ENCODE assay signal across 9 mouse cellular contexts in the genomic region with DNA sequence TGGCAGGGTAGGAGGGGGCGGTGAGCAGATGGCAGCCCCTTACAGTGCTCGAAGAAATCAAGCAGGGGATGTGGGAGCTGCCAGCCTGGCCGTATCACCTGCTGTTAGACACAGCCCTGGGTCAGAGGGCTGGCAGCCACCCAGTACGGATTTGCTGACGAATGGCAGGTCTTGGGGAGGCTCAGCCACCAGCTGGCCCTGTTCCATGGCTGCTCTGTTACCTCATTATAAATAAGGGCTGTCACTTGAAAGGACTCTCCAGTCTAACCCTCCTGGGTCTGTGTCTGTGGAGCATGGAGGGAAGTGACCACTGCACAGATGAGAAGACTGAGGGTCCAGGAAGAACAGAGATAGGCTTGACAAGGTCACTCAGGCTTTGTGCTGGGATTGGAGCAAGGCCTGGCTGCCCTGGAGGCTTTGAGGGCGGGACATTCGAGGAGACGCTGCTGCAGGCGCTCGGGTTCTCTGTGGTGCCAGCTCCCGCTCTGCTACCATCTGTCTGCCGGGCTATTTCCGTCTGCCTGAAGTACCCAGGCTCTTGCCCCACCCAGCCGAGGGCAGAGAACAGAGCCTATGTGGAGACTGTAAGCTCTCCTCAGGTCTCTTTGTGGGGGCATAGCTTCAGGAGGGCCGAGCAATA.
DNase-seq lines count a peak whose midpoint lies in the region; ATAC-seq and TF ChIP-seq lines count a peak whose summit lies in the region.
"Had no signal": no experiment of that assay in that cellular context is flagged by ENCODE, and none has a peak within 500 bp of the region (broad histone marks: within the 10 kb centered on the region; RNA-seq: fewer than 3 reads in every experiment).

No protein-coding gene starts in this region.

- no peak overlapping the region for H3K4me3 ChIP-seq in kidney, embryonic 15.5 days (replicated peaks)
- H3K4me3 ChIP-seq in cerebellum, adult 2 months (replicated peaks; ENCODE audit: insufficient read depth, low read depth, low read length), result peak overlapping the region; percentile 16
- H3K4me3 ChIP-seq in hindbrain, embryonic 15.5 days, result no peak overlapping the region
- no peak overlapping the region for H3K4me3 ChIP-seq in thymus, adult 2 months (ENCODE audit: control insufficient read depth, insufficient read depth, low read length)
- H3K4me3 ChIP-seq: limb, embryonic 13.5 days had no signal

- TF ChIP-seq POLR2A in cerebellum, adult 2 months (IDR thresholded peaks at IDR 0.05; ENCODE audit: borderline replicate concordance, insufficient read depth, low read length), result no peak
- no peak for TF ChIP-seq POLR2A in thymus, adult 2 months (IDR thresholded peaks at IDR 0.05; ENCODE audit: control insufficient read depth, extremely low read depth, insufficient read depth, low read length, poor library complexity)

- H3K36me3 ChIP-seq in kidney, embryonic 15.5 days, result no peaks in the 10 kb centered on the region
- H3K36me3 ChIP-seq in hindbrain, embryonic 15.5 days, result no peaks in the 10 kb centered on the region
- H3K36me3 ChIP-seq in thymus, adult 2 months (ENCODE audit: control insufficient read depth, insufficient read depth, low read length), result no peaks in the 10 kb centered on the region
- H3K36me3 ChIP-seq: limb, embryonic 13.5 days had no signal

- H3K9ac ChIP-seq in kidney, embryonic 15.5 days, result no peak overlapping the region
- H3K9ac ChIP-seq in hindbrain, embryonic 15.5 days, result no peak overlapping the region
- H3K9ac ChIP-seq: limb, embryonic 13.5 days had no signal

- peak; percentile 73 for ATAC-seq in kidney, embryonic 15.5 days (replicated peaks; ENCODE audit: low FRiP score)
- ATAC-seq in hindbrain, embryonic 15.5 days (ENCODE audit: low FRiP score, low read depth), result peak; percentile 66

- no peaks in the 10 kb centered on the region for H3K27me3 ChIP-seq in kidney, embryonic 15.5 days
- no peaks in the 10 kb centered on the region for H3K27me3 ChIP-seq in cerebellum, adult 2 months (ENCODE audit: control insufficient read depth, insufficient read depth, low read length)
- H3K27me3 ChIP-seq in hindbrain, embryonic 15.5 days, result no peaks in the 10 kb centered on the region
- no peaks in the 10 kb centered on the region; the same call in 1 of the 2 replicates for H3K27me3 ChIP-seq in thymus, adult 2 months (ENCODE audit: control insufficient read depth, insufficient read depth, low read length)
- H3K27me3 ChIP-seq: limb, embryonic 13.5 days had no signal

- 40% methylated on average over 15 of the region's 15 CpGs for WGBS in kidney, embryonic 15.5 days
- 4% methylated on average over 15 of the region's 15 CpGs for whole genome bisulfite sequencing in cerebellum, adult 2 months
- 36% methylated on average over 15 of the region's 15 CpGs for WGBS in hindbrain, embryonic 15.5 days
- WGBS in thymus, adult 2 months, result 23% methylated on average over 15 of the region's 15 CpGs

- TF ChIP-seq CTCF in cerebellum, adult 2 months (IDR thresholded peaks at IDR 0.05; ENCODE audit: borderline replicate concordance, insufficient read depth, low read depth, low read length), result no peak
- no peak for TF ChIP-seq CTCF in thymus, adult 2 months (IDR thresholded peaks at IDR 0.05; ENCODE audit: borderline replicate concordance, control insufficient read depth, extremely low read depth, insufficient read depth, low read length, poor library complexity)

- no peaks in the 10 kb centered on the region for H3K9me3 ChIP-seq in kidney, embryonic 15.5 days (replicated peaks)
- H3K9me3 ChIP-seq in hindbrain, embryonic 15.5 days, result no peaks in the 10 kb centered on the region
- H3K9me3 ChIP-seq: limb, embryonic 13.5 days had no signal

- H3K4me1 ChIP-seq in kidney, embryonic 15.5 days, result no peaks in the 10 kb centered on the region
- peaks cover 85% of the 10 kb centered on the region for H3K4me1 ChIP-seq in cerebellum, adult 2 months (ENCODE audit: control insufficient read depth, insufficient read depth, low read length)
- H3K4me1 ChIP-seq in hindbrain, embryonic 15.5 days (replicated peaks), result peaks cover 51% of the 10 kb centered on the region
- H3K4me1 ChIP-seq in thymus, adult 2 months (replicated peaks; ENCODE audit: control insufficient read depth, insufficient read depth, low read length), result no peaks in the 10 kb centered on the region
- H3K4me1 ChIP-seq: limb, embryonic 13.5 days had no signal

- no peak overlapping the region for H3K27ac ChIP-seq in kidney, embryonic 15.5 days
- H3K27ac ChIP-seq in cerebellum, adult 2 months (ENCODE audit: insufficient read depth, low read length), result peak overlapping the region; percentile 96
- peak overlapping the region; percentile 42 for H3K27ac ChIP-seq in hindbrain, embryonic 15.5 days (replicated peaks)
- no peak overlapping the region for H3K27ac ChIP-seq in thymus, adult 2 months (ENCODE audit: control insufficient read depth, insufficient read depth, low read length)
- H3K27ac ChIP-seq: limb, embryonic 13.5 days had no signal

- no peak for DNase-seq in kidney, adult 11 months
- peak; percentile 99 for DNase-seq in cerebellum, adult 2 months
- DNase-seq in retina, postnatal 1 day, result peak; percentile 90
- DNase-seq in natural killer cell, adult 2 months (ENCODE audit: low spot score in 2 of 2), result no peak
- no peak for DNase-seq in thymus, adult 2 months
- no peak for DNase-seq in yolk sac, embryonic 10.5 days (ENCODE audit: low spot score)

- H3K4me2 ChIP-seq in kidney, embryonic 15.5 days, result no peak overlapping the region
- no peak overlapping the region for H3K4me2 ChIP-seq in hindbrain, embryonic 15.5 days
- H3K4me2 ChIP-seq: limb, embryonic 13.5 days had no signal

Comparison
In these comparisons a context has a peak if more than half of its experiments do, and no peak if none do; other contexts are left out.
1. H3K27ac ChIP-seq: peak in cerebellum, adult 2 months (single experiment) and hindbrain, embryonic 15.5 days (single experiment); none in kidney, embryonic 15.5 days (single experiment) and thymus, adult 2 months (single experiment).
2. DNase-seq: peak in cerebellum, adult 2 months (2 of 2) and retina, postnatal 1 day (single experiment); none in kidney, adult 11 months (single experiment), natural killer cell, adult 2 months (0 of 2), thymus, adult 2 months (single experiment) and yolk sac, embryonic 10.5 days (single experiment).